Mouse (Mus musculus): ENCODE measurements at regions not wholly inside any gene's neighbourhood (a gene's known extent, or its start where the extent isn't known, plus 50 kb on each side); places are given as distances from the start of the nearest gene placed in this dataset.

GRCm38 (mm10) chr4:39926021-39926591, 216.8 kb upstream of the Aco1 start:
- Histone ChIP-seq H3K27ac (ENCODE audit: poor library complexity, severe bottlenecking) (no peak overlapping the region), H3K27me3 (replicated peaks) (no peaks in the 10 kb centered on the region), H3K4me2 (no peak overlapping the region), H3K36me3 (no peaks in the 10 kb centered on the region), H3K9ac (no peak overlapping the region), H3K4me1 (replicated peaks) (no peaks in the 10 kb centered on the region), H3K9me3 (replicated peaks) (no peaks in the 10 kb centered on the region), H3K4me3 (no peak overlapping the region)
- no peak for ATAC-seq (ENCODE audit: insufficient number of reproducible peaks, low FRiP score)
- WGBS: 73% methylated on average over 3 of the region's 3 CpGs

GRCm38 (mm10) chr4:39926594-39926993, 216.3 kb upstream of the Aco1 start:
- 88% methylated on average over 7 of the region's 7 CpGs for WGBS
- Histone ChIP-seq H3K27ac (ENCODE audit: poor library complexity, severe bottlenecking) (no peak overlapping the region), H3K36me3 (no peaks in the 10 kb centered on the region), H3K4me2 (no peak overlapping the region), H3K4me1 (replicated peaks) (no peaks in the 10 kb centered on the region), H3K4me3 (no peak overlapping the region), H3K27me3 (replicated peaks) (no peaks in the 10 kb centered on the region), H3K9ac (no peak overlapping the region), H3K9me3 (replicated peaks) (no peaks in the 10 kb centered on the region)
- ATAC-seq (ENCODE audit: insufficient number of reproducible peaks, low FRiP score): no peak

- 61% methylated on average over 2 of the region's 2 CpGs for WGBS
- H3K9ac ChIP-seq: no peak overlapping the region
- no peak for ATAC-seq (ENCODE audit: insufficient number of reproducible peaks, low FRiP score)
- H3K36me3 ChIP-seq: no peaks in the 10 kb centered on the region
- H3K4me3 ChIP-seq: no peak overlapping the region
- no peaks in the 10 kb centered on the region for H3K9me3 ChIP-seq (replicated peaks)
- H3K4me1 ChIP-seq (replicated peaks): no peaks in the 10 kb centered on the region
- no peak overlapping the region for H3K4me2 ChIP-seq
- H3K27me3 ChIP-seq (replicated peaks): no peaks in the 10 kb centered on the region
- no peak overlapping the region for H3K27ac ChIP-seq (ENCODE audit: poor library complexity, severe bottlenecking)
These were observed 214.4 kb upstream of the Aco1 start for GRCm38 (mm10) chr4:39928491-39928890.

- Histone ChIP-seq H3K4me2 (no peak overlapping the region), H3K9me3 (replicated peaks) (no peaks in the 10 kb centered on the region), H3K27ac (ENCODE audit: poor library complexity, severe bottlenecking) (no peak overlapping the region), H3K27me3 (replicated peaks) (no peaks in the 10 kb centered on the region), H3K36me3 (no peaks in the 10 kb centered on the region), H3K4me1 (replicated peaks) (no peaks in the 10 kb centered on the region), H3K9ac (no peak overlapping the region), H3K4me3 (no peak overlapping the region)
- WGBS: 81% methylated on average over 12 of the region's 12 CpGs
- no peak for ATAC-seq (ENCODE audit: insufficient number of reproducible peaks, low FRiP score)
These were observed 208.7 kb upstream of the Aco1 start for GRCm38 (mm10) chr4:39934025-39934708.

GRCm38 (mm10) chr4:39958687-39959086, 184.2 kb upstream of the Aco1 start:
- Histone ChIP-seq H3K36me3 (no peaks in the 10 kb centered on the region), H3K4me3 (no peak overlapping the region), H3K4me2 (no peak overlapping the region), H3K9me3 (replicated peaks) (0 out of 2 replicates have a peak, but pooled peaks cover 8% of the 10 kb centered on the region), H3K27me3 (replicated peaks) (no peaks in the 10 kb centered on the region), H3K4me1 (replicated peaks) (no peaks in the 10 kb centered on the region), H3K27ac (ENCODE audit: poor library complexity, severe bottlenecking) (no peak overlapping the region), H3K9ac (no peak overlapping the region)
- WGBS: 77% methylated on average over 3 of the region's 3 CpGs
- ATAC-seq (ENCODE audit: insufficient number of reproducible peaks, low FRiP score): no peak

GRCm38 (mm10) chr4:39967938-39968337, 174.9 kb upstream of the Aco1 start:
- no peak overlapping the region for H3K27ac ChIP-seq (ENCODE audit: poor library complexity, severe bottlenecking)
- WGBS: 79% methylated on average over 3 of the region's 3 CpGs
- H3K9ac ChIP-seq: no peak overlapping the region
- no peak for ATAC-seq (ENCODE audit: insufficient number of reproducible peaks, low FRiP score)
- H3K4me1 ChIP-seq (replicated peaks): no peaks in the 10 kb centered on the region
- H3K4me2 ChIP-seq: no peak overlapping the region
- no peak overlapping the region for H3K4me3 ChIP-seq
- no peaks in the 10 kb centered on the region for H3K9me3 ChIP-seq (replicated peaks)
- no peaks in the 10 kb centered on the region for H3K36me3 ChIP-seq
- no peaks in the 10 kb centered on the region for H3K27me3 ChIP-seq (replicated peaks)

GRCm38 (mm10) chr4:39991358-39991757, 151.5 kb upstream of the Aco1 start:
- Histone ChIP-seq H3K9ac (no peak overlapping the region), H3K27me3 (replicated peaks) (no peaks in the 10 kb centered on the region), H3K9me3 (replicated peaks) (peaks cover 8% of the 10 kb centered on the region; the same call in 1 of the 2 replicates), H3K27ac (ENCODE audit: poor library complexity, severe bottlenecking) (no peak overlapping the region), H3K36me3 (no peaks in the 10 kb centered on the region), H3K4me2 (no peak overlapping the region), H3K4me3 (no peak overlapping the region), H3K4me1 (replicated peaks) (no peaks in the 10 kb centered on the region)
- no peak for ATAC-seq (ENCODE audit: insufficient number of reproducible peaks, low FRiP score)
- 63% methylated on average over 6 of the region's 6 CpGs for WGBS

GRCm38 (mm10) chr4:39991851-39992250, 151.0 kb upstream of the Aco1 start:
- Histone ChIP-seq H3K4me3 (no peak overlapping the region), H3K9ac (no peak overlapping the region), H3K4me1 (replicated peaks) (no peaks in the 10 kb centered on the region), H3K27me3 (replicated peaks) (no peaks in the 10 kb centered on the region), H3K9me3 (replicated peaks) (peaks cover 8% of the 10 kb centered on the region; the same call in 1 of the 2 replicates), H3K27ac (ENCODE audit: poor library complexity, severe bottlenecking) (no peak overlapping the region), H3K36me3 (no peaks in the 10 kb centered on the region), H3K4me2 (no peak overlapping the region)
- 83% methylated on average over 2 of the region's 2 CpGs for WGBS
- no peak for ATAC-seq (ENCODE audit: insufficient number of reproducible peaks, low FRiP score)

GRCm38 (mm10) chr4:39998771-39999422, 144.0 kb upstream of the Aco1 start:
- no peak overlapping the region for H3K27ac ChIP-seq (ENCODE audit: poor library complexity, severe bottlenecking)
- no peak overlapping the region for H3K9ac ChIP-seq
- H3K9me3 ChIP-seq (replicated peaks): peaks cover 4% of the 10 kb centered on the region; the same call in 1 of the 2 replicates
- no peak overlapping the region for H3K4me3 ChIP-seq
- no peaks in the 10 kb centered on the region for H3K36me3 ChIP-seq
- no peaks in the 10 kb centered on the region for H3K27me3 ChIP-seq (replicated peaks)
- H3K4me2 ChIP-seq: no peak overlapping the region
- WGBS: 68% methylated on average over 5 of the region's 5 CpGs
- no peaks in the 10 kb centered on the region for H3K4me1 ChIP-seq (replicated peaks)
- ATAC-seq (ENCODE audit: insufficient number of reproducible peaks, low FRiP score): no peak

GRCm38 (mm10) chr4:40014666-40015065, 128.2 kb upstream of the Aco1 start:
- Histone ChIP-seq H3K4me3 (no peak overlapping the region), H3K27me3 (replicated peaks) (no peaks in the 10 kb centered on the region), H3K9ac (no peak overlapping the region), H3K9me3 (replicated peaks) (no peaks in the 10 kb centered on the region), H3K4me2 (no peak overlapping the region), H3K36me3 (no peaks in the 10 kb centered on the region), H3K27ac (ENCODE audit: poor library complexity, severe bottlenecking) (no peak overlapping the region), H3K4me1 (replicated peaks) (0 out of 2 replicates have a peak, but pooled peaks cover 3% of the 10 kb centered on the region)
- ATAC-seq (ENCODE audit: insufficient number of reproducible peaks, low FRiP score): no peak; the same call in 1 of the 2 replicates
- WGBS: 65% methylated on average over 7 of the region's 7 CpGs

- WGBS: 39% methylated on average over 15 of the region's 15 CpGs
- H3K4me2 ChIP-seq: peak overlapping the region; percentile 46
- 0 out of 2 replicates have a peak, but pooled peaks cover 3% of the 10 kb centered on the region for H3K4me1 ChIP-seq (replicated peaks)
- no peak for ATAC-seq (ENCODE audit: insufficient number of reproducible peaks, low FRiP score)
- H3K27me3 ChIP-seq (replicated peaks): no peaks in the 10 kb centered on the region
- H3K4me3 ChIP-seq: peak overlapping the region; percentile 15; the same call in 1 of the 2 replicates
- no peak overlapping the region for H3K27ac ChIP-seq (ENCODE audit: poor library complexity, severe bottlenecking)
- no peaks in the 10 kb centered on the region for H3K9me3 ChIP-seq (replicated peaks)
- no peaks in the 10 kb centered on the region for H3K36me3 ChIP-seq
- H3K9ac ChIP-seq: no peak overlapping the region
These were observed 126.0 kb upstream of the Aco1 start for GRCm38 (mm10) chr4:40016856-40017255.

All from heart, embryonic 12.5 days (tissue).